Mouse (Mus musculus) leukemia stem cell, adult 10-12 weeks (primary cell): ENCODE measurements around the gene Pycr2. TPM values are rescaled to one million over a fixed set of nuclear protein-coding genes. Genes with fewer than 3 reads are reported as not detected.

Experiments used
- polyA plus RNA-seq: library from polyadenylated mRNA; stranded (reverse); fragments of >175 nt; gene quantifications from 2 replicates; pipeline ENCODE4 v1.2.3, GENCODE M21; 2012; ENCODE audit warnings: low replicate concordance

Gene Pycr2
- 353 and 400 TPM in 2 replicates for polyA plus RNA-seq

GRCm38 (mm10) chr1:180904039-180904814 lies at the start of gene Pycr2:
Pycr2 (plus strand) TSS chr1:180904293.

GRCm38 (mm10) chr1:180892808-180893207 lies 11.3 kb upstream of the Pycr2 start, which contains the start of gene Lefty2:
Lefty2 (plus strand) TSS chr1:180893108.

GRCm38 (mm10) chr1:180934467-180935419 lies 30.6 kb downstream of the Pycr2 start, which contains the start of gene Lefty1:
Lefty1 (plus strand) TSS chr1:180935022.

GRCm38 (mm10) chr1:180942166-180943031 lies 38.3 kb downstream of the Pycr2 start, which contains the start of gene Tmem63a:
Tmem63a (plus strand) TSS chr1:180942344.

Other genes with a start within 250 kb of the Pycr2 start
- gene Mixl1, start 207.3 kb upstream of the Pycr2 start, polyA plus RNA-seq: not detected in 2 replicates
- gene Acbd3, start 178.2 kb upstream of the Pycr2 start, polyA plus RNA-seq: 3.6 and 4.6 TPM in 2 replicates
- 59.5 and 513 TPM in 2 replicates for gene H3f3a, start 90.3 kb upstream of the Pycr2 start, polyA plus RNA-seq
- 3.2 and 14.2 TPM in 2 replicates for gene Sde2, start 53.2 kb upstream of the Pycr2 start, polyA plus RNA-seq
- not detected in 2 replicates for gene Lefty2, start 11.2 kb upstream of the Pycr2 start, polyA plus RNA-seq
- gene Lefty1, start 30.7 kb downstream of the Pycr2 start, polyA plus RNA-seq: 10.0 and 16.2 TPM in 2 replicates
- 15.9 and 22.0 TPM in 2 replicates for gene Tmem63a, start 38.1 kb downstream of the Pycr2 start, polyA plus RNA-seq
- 2.3 and 3.0 TPM in 2 replicates for gene Ephx1, start 116.6 kb downstream of the Pycr2 start, polyA plus RNA-seq
- gene 9130409I23Rik, start 146.9 kb downstream of the Pycr2 start, polyA plus RNA-seq: not detected in 2 replicates
- 5.7 and 5.9 TPM in 2 replicates for gene Nvl, start 239.9 kb downstream of the Pycr2 start, polyA plus RNA-seq
- 21.3 and 54.4 TPM in 2 replicates for gene Cnih4, start 240.4 kb downstream of the Pycr2 start, polyA plus RNA-seq